19 mouse cellular contexts compared by ENCODE assay signal in genomic region chr11:100838894-100839293, GRCm38 (mm10).
"Had no signal": no experiment of that assay in that cellular context is flagged by ENCODE, and none has a peak within 500 bp of the region (broad histone marks: within the 10 kb centered on the region; RNA-seq: fewer than 3 reads in every experiment).

No protein-coding gene starts in this region.

- H3K4me2 ChIP-seq: lung, embryonic 15.5 days; midbrain, embryonic 11.5 days; midbrain, embryonic 13.5 days; midbrain, embryonic 15.5 days; neural tube, embryonic 13.5 days; neural tube, embryonic 15.5 days had no signal

- H3K27me3 ChIP-seq: lung, embryonic 15.5 days; midbrain, embryonic 13.5 days; midbrain, embryonic 15.5 days; neural tube, embryonic 13.5 days; neural tube, embryonic 15.5 days had no signal

- H3K36me3 ChIP-seq: lung, embryonic 15.5 days; midbrain, embryonic 13.5 days; midbrain, embryonic 15.5 days; neural tube, embryonic 13.5 days; neural tube, embryonic 15.5 days had no signal

- ATAC-seq: lung, postnatal 0 days; midbrain, embryonic 13.5 days; midbrain, embryonic 15.5 days had no signal

- H3K9me3 ChIP-seq: midbrain, embryonic 13.5 days; midbrain, embryonic 15.5 days; neural tube, embryonic 13.5 days; neural tube, embryonic 15.5 days had no signal

- H3K4me1 ChIP-seq: midbrain, embryonic 13.5 days; midbrain, embryonic 15.5 days; neural tube, embryonic 15.5 days had no signal

- DNase-seq: lung, adult 2 months; lung, postnatal 14 days; lung, postnatal 36 days; retina, postnatal 1 day; right cerebral cortex, adult 18-20 months; right cerebral cortex, postnatal 25 days; right cerebral cortex, postnatal 4 days; spleen, adult 18-20 months; thymus, adult 18-20 months; thymus, postnatal 14 days; thymus, postnatal 36 days had no signal

- H3K9ac ChIP-seq: lung, embryonic 15.5 days; midbrain, embryonic 13.5 days; midbrain, embryonic 15.5 days; neural tube, embryonic 13.5 days; neural tube, embryonic 15.5 days had no signal

- H3K27ac ChIP-seq: lung, embryonic 15.5 days; macrophage; midbrain, embryonic 13.5 days; midbrain, embryonic 15.5 days; neural tube, embryonic 13.5 days; neural tube, embryonic 15.5 days had no signal

- H3K4me3 ChIP-seq: lung, embryonic 15.5 days; midbrain, embryonic 13.5 days; midbrain, embryonic 15.5 days; neural tube, embryonic 13.5 days; neural tube, embryonic 15.5 days had no signal
